Mouse (Mus musculus): ENCODE measurements around the gene Sned1. TPM values are rescaled to one million over a fixed set of nuclear protein-coding genes. Genes with fewer than 3 reads are reported as not detected.
"Not testable (repeated sequence)": the region's sequence is repeated elsewhere in the genome, so short reads cannot be mapped to it uniquely, and the experiment has no call there.

Gene Sned1
- total RNA-seq, 2 experiments from 2014 or later = 5.2 to 6.9 TPM

GRCm38 (mm10) chr1:93292006-93292405 lies 56.4 kb downstream of the Sned1 start:
- intact Hi-C loops (cut with DNase I; ENCODE audit: low total_unique reads) = no loop called here

GRCm38 (mm10) chr1:93294491-93294890 lies 58.9 kb downstream of the Sned1 start:
- DNase-seq; intact Hi-C loops (cut with DNase I; ENCODE audit: low total_unique reads): not testable (repeated sequence)

More at GRCm38 (mm10) chr1:93292006-93292405, 56.4 kb downstream of the Sned1 start:
- no peak for DNase-seq

- DNase-seq = no peak
Measured at GRCm38 (mm10) chr1:93299791-93300190, 64.2 kb downstream of the Sned1 start.

GRCm38 (mm10) chr1:93300578-93300977 lies 64.9 kb downstream of the Sned1 start:
- no peak for DNase-seq
- intact Hi-C loops (cut with DNase I; ENCODE audit: low total_unique reads) = no loop called here

More at GRCm38 (mm10) chr1:93299791-93300190, 64.2 kb downstream of the Sned1 start:
- intact Hi-C loops (cut with DNase I; ENCODE audit: low total_unique reads) = no loop called here

- DNase-seq = peak; percentile 81
- intact Hi-C loops (cut with DNase I; ENCODE audit: low total_unique reads) = no loop called here
Measured at GRCm38 (mm10) chr1:93305581-93306337, 70.1 kb downstream of the Sned1 start, which contains the start of gene Mterf4. Gene Mterf4, minus strand, starts transcription at chr1:93305915.

- intact Hi-C loops (cut with DNase I; ENCODE audit: low total_unique reads) = no loop called here
- no peak for DNase-seq
Measured at GRCm38 (mm10) chr1:93323973-93324372, 88.3 kb downstream of the Sned1 start.

- intact Hi-C loops (cut with DNase I; ENCODE audit: low total_unique reads) = no loop called here
- no peak for DNase-seq
Measured at GRCm38 (mm10) chr1:93326446-93326845, 90.8 kb downstream of the Sned1 start.

GRCm38 (mm10) chr1:93334621-93335020 lies 99.0 kb downstream of the Sned1 start:
- intact Hi-C loops (cut with DNase I; ENCODE audit: low total_unique reads) = loop anchor here (5.0 kb wide), 1 partner anchor 162 kb away; no protein-coding TSS in a partner anchor
- no peak for DNase-seq

- intact Hi-C loops (cut with DNase I; ENCODE audit: low total_unique reads) = no loop called here
- peak; percentile 95 for DNase-seq
Measured at GRCm38 (mm10) chr1:93342648-93343503, 107.2 kb downstream of the Sned1 start, which contains the start of the genes Ppp1r7 and Pask. Gene Ppp1r7, plus strand, starts transcription at chr1:93342854. Gene Pask, minus strand, starts transcription at chr1:93343482.

- intact Hi-C loops (cut with DNase I; ENCODE audit: low total_unique reads) = no loop called here
Measured at GRCm38 (mm10) chr1:93343504-93344047, 107.9 kb downstream of the Sned1 start.

GRCm38 (mm10) chr1:93347176-93347575 lies 111.5 kb downstream of the Sned1 start:
- no peak for DNase-seq
- intact Hi-C loops (cut with DNase I; ENCODE audit: low total_unique reads) = no loop called here

More at GRCm38 (mm10) chr1:93343504-93344047, 107.9 kb downstream of the Sned1 start:
- DNase-seq = peak; percentile 95

- DNase-seq = no peak
- intact Hi-C loops (cut with DNase I; ENCODE audit: low total_unique reads) = no loop called here
Measured at GRCm38 (mm10) chr1:93349701-93350100, 114.1 kb downstream of the Sned1 start.

Small RNA genes lying within 50 kb of the gene (microRNA-seq; reads per million reads assigned to microRNA genes)
- gene Mir6901 (0 reads per million in 2 experiments), gene Mir6902 (0 to 0.32 reads per million in 2 experiments)

Other genes with a start within 250 kb of the Sned1 start
- not detected for gene Aqp12, start 229.5 kb upstream of the Sned1 start, total RNA-seq (2021)
- gene Kif1a, start 133.9 kb upstream of the Sned1 start, total RNA-seq (2021) = 1 to 10 TPM; 1.4 to 5.7 TPM
- gene Agxt, start 100.6 kb upstream of the Sned1 start, total RNA-seq (2021) = not detected
- gene 2310007B03Rik, start 74.9 kb upstream of the Sned1 start, total RNA-seq (2021) = not detected
- gene Crocc2, start 67.1 kb upstream of the Sned1 start, total RNA-seq (2021) = not detected
- gene Mterf4, start 70.1 kb downstream of the Sned1 start, total RNA-seq (2021) = 10 to 100 TPM in 1 of 2 experiments, 1 to 10 TPM in 1; 8.8 to 11.4 TPM
- 10 to 100 TPM; 15.4 to 20.2 TPM for gene Ppp1r7, start 107.0 kb downstream of the Sned1 start, total RNA-seq (2021)
- gene Pask, start 107.6 kb downstream of the Sned1 start, total RNA-seq (2021) = 1 to 10 TPM in 1 of 2 experiments, under 1 TPM in 1; 0.89 to 1.4 TPM
- not detected for gene Ano7, start 138.1 kb downstream of the Sned1 start, total RNA-seq (2021)
- gene Hdlbp, start 243.0 kb downstream of the Sned1 start, total RNA-seq (2021) = 100 to 1,000 TPM; 220 to 231 TPM